Mouse (Mus musculus): ENCODE measurements at regions not wholly inside any gene's neighbourhood (a gene's known extent, or its start where the extent isn't known, plus 50 kb on each side); places are given as distances from the start of the nearest gene placed in this dataset.

DNA sequence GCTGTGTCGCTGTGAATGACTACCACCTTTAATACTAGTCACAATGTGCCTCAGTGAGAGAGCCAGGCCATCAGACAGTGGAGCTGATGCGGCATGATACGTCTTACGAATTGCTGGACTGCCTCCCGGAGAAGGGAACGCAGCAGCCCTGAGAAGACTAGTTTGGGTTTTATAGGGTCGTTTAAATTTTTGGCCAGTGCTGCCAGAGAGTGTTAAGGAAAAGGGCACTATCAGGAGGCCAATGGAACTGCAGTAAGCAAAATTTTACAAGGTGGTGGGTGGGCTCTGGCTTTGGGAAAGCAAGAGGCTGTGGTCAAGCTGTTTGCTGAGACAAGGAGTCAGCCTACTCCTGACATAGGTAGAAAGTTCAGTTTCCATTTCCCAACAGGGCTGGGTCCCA lies 84.7 kb upstream of the Chd2 start:
- no peak overlapping the region for H3K27ac ChIP-seq
- H3K4me1 ChIP-seq (replicated peaks; ENCODE audit: control insufficient read depth, insufficient read depth, low read length) = 0 out of 2 replicates have a peak, but pooled peaks cover 4% of the 10 kb centered on the region
- H3K9ac ChIP-seq = no peak overlapping the region
- H3K9me3 ChIP-seq (ENCODE audit: control insufficient read depth, low read length) = 0 out of 2 replicates have a peak, but pooled peaks cover 4% of the 10 kb centered on the region
- H3K4me2 ChIP-seq (replicated peaks) = no peak overlapping the region
- ATAC-seq (ENCODE audit: low FRiP score) (no peak), DNase-seq (ENCODE audit: low spot score) (no peak)
- 82% methylated on average over 7 of the region's 7 CpGs for WGBS
- H3K36me3 ChIP-seq (replicated peaks; ENCODE audit: control insufficient read depth, insufficient read depth) = no peaks in the 10 kb centered on the region
- no peaks in the 10 kb centered on the region for H3K27me3 ChIP-seq (ENCODE audit: control insufficient read depth, insufficient read depth, low read length)
- no peak overlapping the region for H3K4me3 ChIP-seq (replicated peaks; ENCODE audit: low read length)

DNA sequence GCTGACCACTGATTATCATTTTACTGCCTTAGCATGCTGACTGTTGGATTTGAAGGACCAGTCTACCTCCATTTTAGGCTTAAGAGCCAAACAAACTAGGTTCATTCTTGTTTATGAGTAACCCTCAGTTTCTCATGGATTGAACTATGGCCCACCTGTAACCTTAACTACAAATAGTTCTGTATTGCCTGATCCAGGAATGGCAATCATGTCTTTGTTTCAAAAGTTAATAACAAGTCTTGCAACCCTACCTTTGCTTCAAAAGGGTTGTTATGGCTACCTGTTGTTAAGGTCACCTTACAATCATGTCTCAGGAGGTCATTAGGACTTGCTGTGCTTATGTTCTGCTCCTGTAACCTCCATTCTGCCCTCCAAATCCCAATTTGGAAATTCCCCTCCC lies 84.0 kb upstream of the Chd2 start:
- H3K9ac ChIP-seq = no peak overlapping the region
- H3K4me3 ChIP-seq (replicated peaks; ENCODE audit: low read length) = no peak overlapping the region
- H3K36me3 ChIP-seq (replicated peaks; ENCODE audit: control insufficient read depth, insufficient read depth) = no peaks in the 10 kb centered on the region
- H3K9me3 ChIP-seq (ENCODE audit: control insufficient read depth, low read length) = 0 out of 2 replicates have a peak, but pooled peaks cover 4% of the 10 kb centered on the region
- no peak for ATAC-seq (ENCODE audit: low FRiP score)
- H3K27me3 ChIP-seq (ENCODE audit: control insufficient read depth, insufficient read depth, low read length) = no peaks in the 10 kb centered on the region
- no peak overlapping the region for H3K4me2 ChIP-seq (replicated peaks)
- no peak overlapping the region for H3K27ac ChIP-seq
- no peak for DNase-seq (ENCODE audit: low spot score)
- 0 out of 2 replicates have a peak, but pooled peaks cover 4% of the 10 kb centered on the region for H3K4me1 ChIP-seq (replicated peaks; ENCODE audit: control insufficient read depth, insufficient read depth, low read length)

DNA sequence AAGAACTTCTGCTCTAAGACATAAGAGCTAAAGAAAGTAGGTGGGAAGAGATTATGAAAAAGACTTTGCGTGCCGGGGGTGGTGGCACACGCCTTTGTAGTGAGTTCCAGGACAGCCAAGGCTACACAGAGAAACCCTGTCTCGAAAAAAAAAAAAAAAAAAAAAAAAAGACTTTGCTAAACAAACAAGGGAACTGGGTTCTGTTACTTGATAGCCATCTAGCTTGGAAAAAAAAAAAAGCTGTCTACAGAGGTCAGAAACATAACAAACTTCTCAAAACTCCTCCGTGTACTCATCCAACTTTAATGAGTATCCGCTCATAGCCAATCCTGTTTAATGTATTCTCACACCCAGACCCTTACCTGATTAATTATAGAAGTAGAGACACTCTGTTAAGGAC lies 83.4 kb upstream of the Chd2 start:
- Histone ChIP-seq H3K27ac (no peak overlapping the region), H3K4me3 (replicated peaks; ENCODE audit: low read length) (no peak overlapping the region), H3K36me3 (replicated peaks; ENCODE audit: control insufficient read depth, insufficient read depth) (no peaks in the 10 kb centered on the region), H3K27me3 (ENCODE audit: control insufficient read depth, insufficient read depth, low read length) (no peaks in the 10 kb centered on the region), H3K4me1 (replicated peaks; ENCODE audit: control insufficient read depth, insufficient read depth, low read length) (0 out of 2 replicates have a peak, but pooled peaks cover 4% of the 10 kb centered on the region), H3K9ac (no peak overlapping the region), H3K9me3 (ENCODE audit: control insufficient read depth, low read length) (0 out of 2 replicates have a peak, but pooled peaks cover 4% of the 10 kb centered on the region), H3K4me2 (replicated peaks) (no peak overlapping the region)
- WGBS = 90% methylated on average over 6 of the region's 6 CpGs
- ATAC-seq (ENCODE audit: low FRiP score) = no peak
- DNase-seq (ENCODE audit: low spot score) = no peak

DNA sequence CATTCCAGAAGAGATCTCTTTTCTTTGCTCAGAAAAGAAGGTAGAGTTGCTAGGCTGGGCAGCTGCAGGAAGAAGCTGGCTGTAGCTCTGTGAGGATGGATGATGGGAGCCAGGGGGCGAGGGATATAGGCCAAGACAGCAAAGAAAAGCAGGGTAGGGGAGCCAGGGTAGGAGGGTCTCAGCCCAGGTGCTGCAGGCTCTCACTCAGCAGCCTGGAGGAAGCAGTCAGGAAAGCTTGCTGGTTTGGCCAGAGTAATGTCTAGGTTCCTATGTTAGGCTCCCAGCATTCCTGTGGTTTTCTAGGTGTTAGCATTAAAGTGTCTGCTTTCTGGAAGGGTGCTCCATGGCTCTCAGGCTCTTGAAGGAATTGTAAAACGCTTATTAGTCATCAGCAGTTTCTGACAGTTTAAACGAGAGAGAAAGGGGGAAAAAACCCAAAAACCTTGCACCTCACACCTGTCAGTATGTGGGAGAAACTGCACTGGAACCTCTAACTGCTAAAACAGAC lies 82.5 kb upstream of the Chd2 start:
- H3K27ac ChIP-seq = no peak overlapping the region
- H3K4me2 ChIP-seq (replicated peaks) = no peak overlapping the region
- 0 out of 2 replicates have a peak, but pooled peaks cover 4% of the 10 kb centered on the region for H3K4me1 ChIP-seq (replicated peaks; ENCODE audit: control insufficient read depth, insufficient read depth, low read length)
- no peaks in the 10 kb centered on the region for H3K27me3 ChIP-seq (ENCODE audit: control insufficient read depth, insufficient read depth, low read length)
- H3K4me3 ChIP-seq (replicated peaks; ENCODE audit: low read length) = no peak overlapping the region
- no peak overlapping the region for H3K9ac ChIP-seq
- ATAC-seq (ENCODE audit: low FRiP score) (no peak), DNase-seq (ENCODE audit: low spot score) (no peak)
- 0 out of 2 replicates have a peak, but pooled peaks cover 4% of the 10 kb centered on the region for H3K9me3 ChIP-seq (ENCODE audit: control insufficient read depth, low read length)
- H3K36me3 ChIP-seq (replicated peaks; ENCODE audit: control insufficient read depth, insufficient read depth) = no peaks in the 10 kb centered on the region
- WGBS = 82% methylated on average over 3 of the region's 3 CpGs

DNA sequence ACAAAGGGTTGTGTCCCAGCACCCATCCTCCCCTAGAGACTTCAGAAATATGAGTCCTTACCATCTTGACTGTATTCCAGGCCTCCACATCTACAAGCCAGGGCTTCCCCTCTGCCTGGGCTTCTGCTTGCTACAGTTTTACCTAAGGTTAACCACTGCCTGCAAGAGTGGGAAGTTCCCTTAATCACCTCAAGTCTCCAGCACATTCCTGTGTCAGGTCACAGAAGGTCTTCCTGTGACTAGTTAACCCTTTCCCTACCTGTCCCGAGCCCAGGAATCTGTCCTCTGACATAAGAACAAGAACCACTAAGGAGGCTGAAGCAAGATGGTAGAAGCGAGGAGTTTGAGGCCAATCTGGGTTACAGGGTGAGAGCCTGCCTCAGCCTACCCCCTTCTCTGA lies 80.8 kb upstream of the Chd2 start:
- DNase-seq (ENCODE audit: low spot score) (no peak), ATAC-seq (ENCODE audit: low FRiP score) (no peak)
- H3K4me2 ChIP-seq (replicated peaks) = no peak overlapping the region
- H3K36me3 ChIP-seq (replicated peaks; ENCODE audit: control insufficient read depth, insufficient read depth) = no peaks in the 10 kb centered on the region
- no peak overlapping the region for H3K9ac ChIP-seq
- H3K9me3 ChIP-seq (ENCODE audit: control insufficient read depth, low read length) = 0 out of 2 replicates have a peak, but pooled peaks cover 4% of the 10 kb centered on the region
- no peak overlapping the region for H3K4me3 ChIP-seq (replicated peaks; ENCODE audit: low read length)
- no peak overlapping the region for H3K27ac ChIP-seq
- peaks cover 3% of the 10 kb centered on the region for H3K4me1 ChIP-seq (replicated peaks; ENCODE audit: control insufficient read depth, insufficient read depth, low read length)
- no peaks in the 10 kb centered on the region for H3K27me3 ChIP-seq (ENCODE audit: control insufficient read depth, insufficient read depth, low read length)
- 79% methylated on average over 2 of the region's 2 CpGs for WGBS

DNA sequence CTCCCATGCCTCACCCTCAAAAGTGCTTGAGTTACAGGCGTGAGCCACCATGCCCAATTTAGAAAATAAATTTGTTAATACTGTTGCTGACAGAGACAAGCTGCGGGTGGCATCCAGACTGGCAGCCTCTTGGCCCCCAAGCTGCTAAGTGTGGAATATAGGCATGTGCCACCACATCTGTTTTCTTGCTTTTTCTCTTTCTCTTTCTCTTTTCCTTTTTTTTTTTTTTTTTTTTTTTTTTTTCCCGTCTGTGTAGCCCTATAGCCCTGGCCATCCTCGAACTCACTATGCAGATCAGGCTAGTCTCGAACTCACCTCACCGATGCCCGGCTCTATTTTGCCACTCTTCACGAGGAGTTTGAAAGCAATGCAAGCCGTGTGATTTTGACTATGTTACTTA lies 78.7 kb upstream of the Chd2 start:
- H3K4me3 ChIP-seq (replicated peaks; ENCODE audit: low read length) = no peak overlapping the region
- DNase-seq (ENCODE audit: low spot score) (no peak), ATAC-seq (ENCODE audit: low FRiP score) (no peak)
- no peak overlapping the region for H3K9ac ChIP-seq
- no peak overlapping the region for H3K4me2 ChIP-seq (replicated peaks)
- H3K9me3 ChIP-seq (ENCODE audit: control insufficient read depth, low read length) = 0 out of 2 replicates have a peak, but pooled peaks cover 4% of the 10 kb centered on the region
- H3K36me3 ChIP-seq (replicated peaks; ENCODE audit: control insufficient read depth, insufficient read depth) = no peaks in the 10 kb centered on the region
- no peaks in the 10 kb centered on the region for H3K27me3 ChIP-seq (ENCODE audit: control insufficient read depth, insufficient read depth, low read length)
- H3K4me1 ChIP-seq (replicated peaks; ENCODE audit: control insufficient read depth, insufficient read depth, low read length) = peaks cover 20% of the 10 kb centered on the region
- H3K27ac ChIP-seq = 0 out of 2 replicates have a peak overlapping the region, but pooled peaks have one; percentile 6
- 93% methylated on average over 9 of the region's 9 CpGs for WGBS

- ATAC-seq (ENCODE audit: low FRiP score) = no peak
- peak overlapping the region; percentile 93 for H3K4me2 ChIP-seq (replicated peaks)
- 0 out of 2 replicates have a peak, but pooled peaks cover 4% of the 10 kb centered on the region for H3K9me3 ChIP-seq (ENCODE audit: control insufficient read depth, low read length)
- 12% methylated on average over 25 of the region's 25 CpGs for WGBS
- no peaks in the 10 kb centered on the region for H3K27me3 ChIP-seq (ENCODE audit: control insufficient read depth, insufficient read depth, low read length)
- H3K9ac ChIP-seq = peak overlapping the region; percentile 79
- H3K4me3 ChIP-seq (replicated peaks; ENCODE audit: low read length) = peak overlapping the region; percentile 67
- H3K27ac ChIP-seq = peak overlapping the region; percentile 100
- H3K4me1 ChIP-seq (replicated peaks; ENCODE audit: control insufficient read depth, insufficient read depth, low read length) = peaks cover 20% of the 10 kb centered on the region
- DNase-seq (ENCODE audit: low spot score) = peak; percentile 63
- H3K36me3 ChIP-seq (replicated peaks; ENCODE audit: control insufficient read depth, insufficient read depth) = no peaks in the 10 kb centered on the region
Observed at GRCm38 (mm10) chr7:73618758-73619416, 77.3 kb upstream of the Chd2 start.

DNA sequence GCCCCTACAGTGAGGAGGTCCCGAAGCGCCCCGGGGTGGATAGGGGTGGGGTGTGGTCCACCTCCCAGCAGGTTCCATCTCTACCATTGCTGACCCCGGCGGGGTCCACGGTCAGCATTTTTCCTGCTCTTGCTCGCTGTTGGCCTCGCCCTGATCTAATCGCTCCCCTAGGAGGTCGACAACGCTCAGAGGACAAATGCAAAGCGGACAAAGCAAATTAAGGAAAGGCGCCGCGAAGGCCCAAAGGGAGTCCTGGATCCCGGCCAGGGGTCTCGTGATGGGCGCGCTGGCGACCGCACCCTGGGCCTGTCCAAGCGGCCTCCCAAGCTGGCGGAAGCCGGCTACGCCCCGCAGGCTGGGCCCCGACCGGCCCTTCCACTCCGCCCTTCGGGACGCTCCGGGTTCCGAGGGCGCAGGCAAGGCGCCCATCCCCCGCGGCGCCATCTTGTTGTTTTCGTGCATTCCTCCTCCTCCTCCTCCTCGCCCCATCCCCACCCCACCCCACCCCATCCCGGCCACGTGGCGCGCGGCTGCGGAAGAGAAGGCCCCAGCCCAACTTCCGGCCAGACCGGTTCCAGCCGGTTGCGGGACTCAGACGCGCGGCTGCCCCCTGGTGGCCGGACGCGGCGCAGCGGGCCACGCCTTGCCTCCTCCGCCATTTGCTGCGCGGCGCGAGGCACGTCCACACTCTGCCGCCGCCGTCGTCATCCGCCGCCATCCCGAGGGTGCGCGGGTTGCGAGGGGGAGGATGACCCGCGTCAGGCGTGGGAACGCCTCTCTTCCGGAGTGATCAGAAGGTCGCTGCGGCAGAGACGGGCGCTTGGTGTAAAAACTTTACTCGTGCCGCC lies 76.5 kb upstream of the Chd2 start:
- Histone ChIP-seq H3K4me3 (replicated peaks; ENCODE audit: low read length) (peak overlapping the region; percentile 67), H3K27me3 (ENCODE audit: control insufficient read depth, insufficient read depth, low read length) (no peaks in the 10 kb centered on the region), H3K9me3 (ENCODE audit: control insufficient read depth, low read length) (no peaks in the 10 kb centered on the region), H3K9ac (peak overlapping the region; percentile 79), H3K36me3 (replicated peaks; ENCODE audit: control insufficient read depth, insufficient read depth) (no peaks in the 10 kb centered on the region), H3K27ac (peak overlapping the region; percentile 100), H3K4me1 (replicated peaks; ENCODE audit: control insufficient read depth, insufficient read depth, low read length) (peaks cover 20% of the 10 kb centered on the region), H3K4me2 (replicated peaks) (peak overlapping the region; percentile 93)
- under 1% methylated on average over 80 of the region's 86 CpGs for WGBS
- ATAC-seq (ENCODE audit: low FRiP score) = peak; percentile 96
- DNase-seq (ENCODE audit: low spot score) = peak; percentile 99

Data from hindbrain, embryonic 14.5 days (tissue).